Mouse (Mus musculus): ENCODE measurements around the gene Lrig1. TPM values are rescaled to one million over a fixed set of nuclear protein-coding genes. Genes with fewer than 3 reads are reported as not detected.
"Not testable (repeated sequence)": the region's sequence is repeated elsewhere in the genome, so short reads cannot be mapped to it uniquely, and the experiment has no call there.

Lrig1 gene
- total and polyA plus RNA-seq, 2 experiments from 2014 or later, result 10.7 to 53.3 TPM

DNA sequence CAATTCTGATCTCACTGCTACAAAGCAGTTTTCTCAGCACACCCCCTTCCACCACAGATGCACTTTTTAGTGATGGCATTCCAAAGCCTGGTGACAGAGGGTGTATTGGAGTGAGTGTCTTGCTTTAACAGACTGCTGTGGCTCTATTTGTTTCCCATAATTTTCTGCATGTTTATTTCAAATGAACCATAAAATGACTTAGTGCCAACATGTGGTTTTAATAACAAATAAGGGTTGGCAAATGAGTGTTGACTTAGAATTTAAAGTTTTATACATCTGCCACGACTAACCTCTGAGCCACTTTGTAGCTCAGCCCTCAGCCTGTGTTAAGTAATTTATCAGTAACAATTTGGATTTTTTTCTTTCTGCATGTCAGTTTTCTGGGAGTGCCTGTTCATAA lies 138.6 kb downstream of the Lrig1 start:
- Histone ChIP-seq H3K27ac (ENCODE audit: low read depth, low read length) (no peak overlapping the region), H3K9me3 (ENCODE audit: low read length) (no peaks in the 10 kb centered on the region), H3K36me3 (ENCODE audit: insufficient read depth) (no peaks in the 10 kb centered on the region), H3K27me3 (ENCODE audit: insufficient read depth, low read length) (no peaks in the 10 kb centered on the region), H3K9ac (no peak overlapping the region), H3K4me2 (ENCODE audit: low read depth) (no peak overlapping the region), H3K4me1 (ENCODE audit: insufficient read depth) (no peaks in the 10 kb centered on the region), H3K4me3 (ENCODE audit: low read depth, low read length) (no peak overlapping the region)
- DNase-seq, result no peak
- WGBS, result 79% methylated on average over 1 of the region's 1 CpGs
- no peak for ATAC-seq
- no peak for TF ChIP-seq CTCF (IDR thresholded peaks at IDR 0.05; ENCODE audit: low read depth)

DNA sequence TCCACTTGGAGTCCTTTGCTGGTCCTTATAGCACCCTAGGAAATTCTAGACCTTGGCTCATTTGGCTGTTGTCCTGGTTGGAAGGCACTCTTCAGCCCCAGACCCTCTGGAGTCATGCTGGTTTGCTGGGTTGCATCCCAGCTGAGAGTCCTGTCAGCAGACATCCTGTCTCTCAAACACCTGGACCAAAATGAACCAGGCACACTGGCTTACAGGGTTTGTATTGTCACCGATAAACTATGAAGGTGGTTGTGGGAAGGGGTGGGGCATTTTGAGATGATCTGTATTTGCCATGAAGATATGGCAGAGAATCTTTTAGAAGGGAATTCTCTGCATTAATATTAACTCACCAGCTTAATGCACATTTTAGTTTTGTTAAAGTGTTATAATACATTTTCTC lies 139.1 kb downstream of the Lrig1 start:
- H3K4me1 ChIP-seq (ENCODE audit: insufficient read depth), result no peaks in the 10 kb centered on the region
- H3K27me3 ChIP-seq (ENCODE audit: insufficient read depth, low read length), result no peaks in the 10 kb centered on the region
- H3K9me3 ChIP-seq (ENCODE audit: low read length), result no peaks in the 10 kb centered on the region
- DNase-seq (no peak), ATAC-seq (no peak)
- no peak overlapping the region for H3K4me3 ChIP-seq (ENCODE audit: low read depth, low read length)
- H3K4me2 ChIP-seq (ENCODE audit: low read depth), result no peak overlapping the region
- TF ChIP-seq CTCF (IDR thresholded peaks at IDR 0.05; ENCODE audit: low read depth), result no peak
- no peaks in the 10 kb centered on the region for H3K36me3 ChIP-seq (ENCODE audit: insufficient read depth)
- H3K9ac ChIP-seq, result no peak overlapping the region
- no peak overlapping the region for H3K27ac ChIP-seq (ENCODE audit: low read depth, low read length)
- 89% methylated on average over 1 of the region's 1 CpGs for WGBS

DNA sequence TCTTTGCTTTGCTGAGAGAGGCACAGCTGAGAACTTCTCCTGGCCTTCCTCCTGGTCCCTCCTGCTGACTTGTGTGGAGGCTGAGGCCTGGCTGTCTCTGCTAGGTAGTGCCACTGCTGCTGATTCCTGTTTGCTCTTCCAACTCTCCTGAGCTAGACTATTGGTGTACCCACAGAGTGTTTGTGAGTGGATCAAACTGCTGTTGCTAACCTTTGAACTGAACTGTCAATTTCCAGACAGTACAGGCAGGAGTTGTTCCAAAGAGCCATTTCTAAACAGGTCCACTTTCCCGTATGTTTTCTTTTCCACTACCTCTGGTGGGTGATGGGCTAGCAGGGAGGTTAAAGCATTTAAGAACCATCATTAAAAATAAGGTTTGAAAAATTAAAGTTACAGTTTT lies 141.4 kb downstream of the Lrig1 start:
- H3K27ac ChIP-seq (ENCODE audit: low read depth, low read length); DNase-seq; H3K36me3 ChIP-seq (ENCODE audit: insufficient read depth); H3K4me3 ChIP-seq (ENCODE audit: low read depth, low read length); H3K4me2 ChIP-seq (ENCODE audit: low read depth); H3K27me3 ChIP-seq (ENCODE audit: insufficient read depth, low read length); H3K4me1 ChIP-seq (ENCODE audit: insufficient read depth); H3K9ac ChIP-seq; H3K9me3 ChIP-seq (ENCODE audit: low read length); ATAC-seq: not testable (repeated sequence)
- WGBS, result 71% methylated on average over 1 of the region's 1 CpGs

Small RNAs within 50 kb of the gene (microRNA-seq; reads per million reads assigned to microRNA genes)
- gene Mir7041, result 0 to 0.12 reads per million in 2 experiments

Other genes starting within 250 kb of the Lrig1 start
- gene Slc25a26, start 199.8 kb downstream of the Lrig1 start, total RNA-seq (2014; rRNA removed), result 7.2 and 8.0 TPM in 2 replicates
- gene Slc25a26, start 199.8 kb downstream of the Lrig1 start, polyA plus RNA-seq (2015; fragmentation: Nextera tagmentation; extraction: Ambion mirVana), result 8.0 and 8.7 TPM in 2 replicates

Data from forebrain, postnatal 0 days (tissue).